Mouse (Mus musculus) forebrain, embryonic 11.5 days (tissue): ENCODE data around the gene Gm40193. TPM values are rescaled to one million over a fixed set of nuclear protein-coding genes. Genes with fewer than 3 reads are reported as not detected.
A peak's percentile ranks its signal among the peaks of the same experiment; 100 is the strongest.
"Not testable (repeated sequence)": the region's sequence is repeated elsewhere in the genome, so short reads cannot be mapped to it uniquely, and the experiment has no call there.

Source experiments
- ATAC-seq: fragments of 200-750 bp; cut with Nextera tagmentation; replicated peaks from 2 replicates; pipeline ENCODE4 v1.8.0; 2017; ENCODE audit warnings: moderate TSS enrichment; ENCODE audit not compliant: low FRiP score
- DNase-seq: peaks from one replicate; pipeline ENCODE4 v3.0.0-alpha.2; 2017; ENCODE audit warnings: low spot score
- H3K27ac ChIP-seq: fragments of 300-500 bp; sonication (generic); 2 replicates; pipeline ENCODE4 v1.5.1; 2014; ENCODE audit warnings: low read depth, low read length
- H3K27me3 ChIP-seq: fragments of 300-500 bp; sonication (generic); 2 replicates; pipeline ENCODE4 v1.6.1; 2014; ENCODE audit warnings: mild to moderate bottlenecking, low read length, mixed read lengths; ENCODE audit not compliant: control insufficient read depth, insufficient read depth
- H3K36me3 ChIP-seq: fragments of 300-500 bp; sonication (generic); 2 replicates; pipeline ENCODE4 v1.6.1; 2014; ENCODE audit warnings: mild to moderate bottlenecking, low read length, moderate library complexity, mixed read lengths; ENCODE audit not compliant: control insufficient read depth, insufficient read depth
- H3K4me1 ChIP-seq: fragments of 300-500 bp; sonication (generic); replicated peaks from 2 replicates; pipeline ENCODE4 v1.6.1; 2014; ENCODE audit warnings: low read length, mixed read lengths; ENCODE audit not compliant: control insufficient read depth, insufficient read depth
- H3K4me2 ChIP-seq: fragments of 300-500 bp; sonication (generic); 2 replicates; pipeline ENCODE4 v1.6.1; 2014; ENCODE audit warnings: low read depth, mild to moderate bottlenecking, low read length, moderate library complexity, mixed read lengths; ENCODE audit not compliant: severe bottlenecking
- H3K4me3 ChIP-seq: fragments of 300-500 bp; sonication (generic); 2 replicates; pipeline ENCODE4 v1.5.1; 2014; ENCODE audit warnings: low read depth, low read length
- H3K9ac ChIP-seq: fragments of 300-500 bp; sonication (generic); 2 replicates; pipeline ENCODE4 v1.6.1; 2014; ENCODE audit warnings: low read length
- H3K9me3 ChIP-seq: fragments of 300-500 bp; sonication (generic); 2 replicates; pipeline ENCODE4 v1.6.1; 2016; ENCODE audit warnings: low read length, mixed read lengths; ENCODE audit not compliant: control insufficient read depth
- WGBS: fragments of 180-500 bp; shearing (Covaris S2); extraction: QIAGEN DNeasy Blood & Tissue Kit; methylation state at CpG from one replicate; pipeline ENCODE4 v1.1.7; 2014; 5-methylcytosine and 5-hydroxymethylcytosine counted together
- polyA plus RNA-seq: library from polyadenylated mRNA; unstranded; fragments of >200 nt; fragmentation: Nextera tagmentation; extraction: Ambion mirVana; gene quantifications from 2 replicates; pipeline ENCODE4 v1.2.1, GENCODE M21; 2014

Gene Gm40193
- polyA plus RNA-seq, 1 experiment from 2014 or later = not detected

DNA sequence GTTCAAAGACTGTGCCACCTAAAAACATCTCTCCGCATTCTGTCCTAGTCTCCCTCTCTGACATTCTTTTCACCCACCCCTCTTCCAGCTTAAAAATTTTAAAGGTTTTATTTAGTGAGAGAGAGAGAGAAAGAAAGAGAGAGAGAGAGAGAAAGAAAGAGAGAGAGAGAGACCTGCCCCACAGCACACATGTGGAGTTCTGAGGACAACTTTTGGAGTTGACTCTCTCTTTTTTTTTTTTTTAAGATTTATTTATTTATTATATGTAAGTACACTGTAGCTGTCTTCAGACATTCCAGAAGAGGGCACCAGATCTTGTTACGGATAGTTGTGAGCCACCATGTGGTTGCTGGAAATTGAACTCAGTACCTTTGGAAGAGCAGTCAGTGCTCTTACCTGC lies 1.7 kb downstream of the Gm40193 start:
- ATAC-seq, H3K4me1 ChIP-seq, H3K27ac ChIP-seq, H3K4me2 ChIP-seq, H3K9ac ChIP-seq, H3K27me3 ChIP-seq, H3K4me3 ChIP-seq, H3K36me3 ChIP-seq, DNase-seq, H3K9me3 ChIP-seq: not testable (repeated sequence)
- WGBS = 73% methylated on average over 2 of the region's 2 CpGs

DNA sequence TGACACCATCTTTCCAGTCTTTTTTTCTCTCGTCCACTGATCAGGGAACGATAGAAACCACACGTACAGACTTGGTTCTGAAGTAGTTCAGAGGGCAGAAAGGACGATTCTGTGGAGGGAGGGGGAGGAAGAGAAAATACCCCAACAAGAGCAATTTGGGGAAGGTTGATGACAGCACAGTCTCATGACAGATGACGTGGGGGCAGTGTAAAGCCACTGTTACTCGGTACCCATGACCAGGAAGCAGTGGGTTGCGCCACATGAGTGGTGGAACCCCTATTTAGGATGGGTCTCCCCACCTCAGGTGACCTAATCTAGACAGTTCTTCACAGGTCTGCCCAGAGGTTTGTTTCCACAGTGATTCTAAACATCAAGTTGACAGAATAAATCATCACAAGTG lies 4.1 kb downstream of the Gm40193 start:
- peaks cover 10% of the 10 kb centered on the region; the same call in 1 of the 2 replicates for H3K36me3 ChIP-seq
- H3K4me3 ChIP-seq = no peak overlapping the region
- H3K9me3 ChIP-seq = no peaks in the 10 kb centered on the region
- no peak for ATAC-seq
- H3K27me3 ChIP-seq = no peaks in the 10 kb centered on the region
- WGBS = 91% methylated on average over 7 of the region's 7 CpGs
- no peak overlapping the region for H3K9ac ChIP-seq
- H3K4me1 ChIP-seq = peaks cover 7% of the 10 kb centered on the region; the same call in 1 of the 2 replicates
- no peak overlapping the region for H3K27ac ChIP-seq
- H3K4me2 ChIP-seq = no peak overlapping the region
- DNase-seq = no peak

DNA sequence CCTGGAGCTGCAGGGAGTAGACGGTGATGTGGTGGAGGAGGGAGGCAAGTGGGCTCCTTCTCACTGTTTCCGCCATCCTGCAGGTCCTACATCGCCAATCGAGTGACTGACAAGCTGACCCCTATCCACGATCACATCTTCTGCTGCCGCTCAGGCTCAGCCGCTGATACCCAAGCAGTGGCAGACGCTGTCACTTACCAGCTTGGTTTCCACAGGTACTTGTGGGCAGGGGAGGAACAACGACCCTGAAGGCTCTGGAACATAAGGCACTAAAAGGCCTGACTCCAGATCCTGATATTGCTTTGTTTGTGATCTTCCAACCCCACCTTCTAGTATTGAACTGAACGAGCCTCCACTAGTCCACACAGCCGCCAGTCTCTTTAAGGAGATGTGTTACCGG lies 6.5 kb downstream of the Gm40193 start:
- 91% methylated on average over 12 of the region's 12 CpGs for WGBS
- no peak for ATAC-seq

DNA sequence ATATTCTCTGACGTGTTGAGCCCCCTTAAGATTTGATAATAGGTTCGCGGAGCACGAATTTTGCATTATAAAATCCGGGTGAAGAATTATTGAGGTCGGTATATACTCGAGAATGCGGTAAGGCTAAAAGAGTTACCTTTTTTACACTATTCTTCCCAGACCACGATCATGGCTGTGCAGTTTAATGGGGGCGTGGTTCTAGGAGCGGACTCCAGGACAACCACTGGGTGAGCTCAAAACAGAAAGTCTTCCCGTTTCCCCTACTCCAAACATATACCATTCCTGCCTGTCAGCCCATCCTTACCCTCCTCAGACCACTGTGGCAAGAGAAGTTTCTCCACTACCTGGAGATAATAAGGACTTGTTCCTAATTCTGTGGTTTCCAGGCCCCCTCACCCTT lies 7.0 kb downstream of the Gm40193 start:
- DNase-seq = no peak
- 1% methylated on average over 12 of the region's 12 CpGs for WGBS

More for the DNA sequence above, 6.5 kb downstream of the Gm40193 start:
- Histone ChIP-seq H3K36me3 (peaks cover 10% of the 10 kb centered on the region; the same call in 1 of the 2 replicates), H3K9ac (peak overlapping the region; percentile 74), H3K27me3 (no peaks in the 10 kb centered on the region), H3K27ac (no peak overlapping the region), H3K4me2 (peak overlapping the region; percentile 80), H3K4me3 (peak overlapping the region; percentile 77), H3K4me1 (peaks cover 7% of the 10 kb centered on the region; the same call in 1 of the 2 replicates), H3K9me3 (no peaks in the 10 kb centered on the region)
- DNase-seq = no peak

DNA sequence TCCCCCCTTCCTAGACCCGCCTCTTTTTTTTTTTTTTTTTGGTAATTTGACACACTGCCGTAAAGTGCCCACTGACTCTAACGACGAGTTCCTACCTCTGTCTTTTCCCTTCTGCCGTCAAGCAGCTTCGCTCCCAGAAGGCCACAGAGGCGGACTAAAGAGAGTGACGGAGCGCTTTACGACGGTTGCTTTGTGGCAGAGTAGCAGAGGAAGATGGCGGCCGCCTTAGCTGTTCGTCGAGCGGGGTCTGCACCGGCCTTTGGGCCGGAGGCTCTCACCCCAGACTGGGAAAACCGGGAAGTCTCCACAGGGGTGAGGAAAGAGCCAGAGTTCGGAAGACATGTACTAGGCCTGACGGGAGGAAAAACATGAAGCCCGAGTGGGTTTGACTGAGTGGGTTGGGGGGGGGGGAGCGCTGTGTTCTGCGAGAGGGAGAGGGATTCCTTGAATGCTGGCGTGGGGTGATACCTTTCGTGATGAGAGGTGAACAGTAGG lies 7.5 kb downstream of the Gm40193 start, which contains the start of gene Psmb6:
Psmb6 (plus strand) TSS at position 184 of the 495 bp plus-strand sequence.
- peak within 1 kb of the TSS; percentile 80 for H3K4me2 ChIP-seq
- peak within 1 kb of the TSS; percentile 77 for H3K4me3 ChIP-seq
- under 1% methylated on average over 25 of the region's 26 CpGs for WGBS
- H3K9me3 ChIP-seq = no peaks in the 10 kb centered on the region
- peaks cover 2% of the 10 kb centered on the region; the same call in 1 of the 2 replicates for H3K27me3 ChIP-seq
- peaks cover 10% of the 10 kb centered on the region; the same call in 1 of the 2 replicates for H3K36me3 ChIP-seq
- ATAC-seq (peak; percentile 92), DNase-seq (peak; percentile 92)
- no peak within 1 kb of the TSS; the same call in 1 of the 2 replicates for H3K27ac ChIP-seq
- H3K4me1 ChIP-seq = peaks cover 9% of the 10 kb centered on the region; the same call in 1 of the 2 replicates
- peak within 1 kb of the TSS; percentile 74 for H3K9ac ChIP-seq

More for the DNA sequence above, 7.0 kb downstream of the Gm40193 start:
- no peak overlapping the region for H3K27ac ChIP-seq
- peak; percentile 52 for ATAC-seq
- no peaks in the 10 kb centered on the region for H3K9me3 ChIP-seq
- peaks cover 10% of the 10 kb centered on the region; the same call in 1 of the 2 replicates for H3K36me3 ChIP-seq
- H3K4me3 ChIP-seq = peak overlapping the region; percentile 77
- no peaks in the 10 kb centered on the region for H3K27me3 ChIP-seq
- H3K4me2 ChIP-seq = peak overlapping the region; percentile 80
- peak overlapping the region; percentile 74 for H3K9ac ChIP-seq
- peaks cover 7% of the 10 kb centered on the region; the same call in 1 of the 2 replicates for H3K4me1 ChIP-seq

- H3K36me3 ChIP-seq = peaks cover 10% of the 10 kb centered on the region; the same call in 1 of the 2 replicates
- H3K4me1 ChIP-seq = peaks cover 12% of the 10 kb centered on the region; the same call in 1 of the 2 replicates
- no peak for DNase-seq
- peaks cover 2% of the 10 kb centered on the region for H3K27me3 ChIP-seq
- no peaks in the 10 kb centered on the region for H3K9me3 ChIP-seq
- no peak overlapping the region for H3K27ac ChIP-seq
- H3K9ac ChIP-seq = peak overlapping the region; percentile 35; the same call in 1 of the 2 replicates
- WGBS = 7% methylated on average over 8 of the region's 8 CpGs
- ATAC-seq = no peak; the same call in 1 of the 2 replicates
- peak overlapping the region; percentile 37 for H3K4me2 ChIP-seq
- peak overlapping the region; percentile 77 for H3K4me3 ChIP-seq
These were observed 8.0 kb downstream of the Gm40193 start for GRCm38 (mm10) chr11:70524782-70525181.

DNA sequence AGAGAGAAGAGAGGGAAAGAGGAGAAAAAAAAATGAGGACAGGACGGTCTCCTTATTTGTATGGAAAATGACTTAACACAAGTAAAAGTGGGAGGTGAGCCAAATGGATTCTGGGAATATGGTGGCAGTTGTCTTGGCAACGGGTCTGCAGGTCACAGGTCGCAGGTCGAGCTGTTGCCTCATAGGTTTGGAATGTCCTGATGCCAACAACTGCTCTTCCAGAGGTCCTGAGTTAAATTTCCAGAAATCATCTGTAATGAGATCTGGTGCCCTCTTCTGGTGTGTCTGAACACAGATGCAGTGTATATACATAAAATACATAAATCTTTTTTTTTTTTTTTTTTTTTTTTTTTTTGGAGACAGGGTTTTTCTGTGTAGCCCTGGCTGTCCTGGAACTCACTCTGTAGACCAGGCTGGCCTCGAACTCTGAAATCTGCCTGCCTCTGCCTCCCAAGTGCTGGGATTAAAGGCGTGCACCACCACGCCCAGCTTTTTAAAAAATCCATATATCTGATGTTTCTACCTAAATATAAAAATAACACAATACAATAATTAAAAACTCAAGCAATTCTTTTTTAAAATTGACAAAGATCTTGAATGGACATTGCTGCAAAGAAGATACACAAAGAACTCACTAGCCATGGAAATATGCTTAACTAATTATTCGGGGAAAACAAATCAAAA lies 9.3 kb downstream of the Gm40193 start:
- not testable (repeated sequence) for H3K4me2 ChIP-seq, DNase-seq, H3K4me3 ChIP-seq, H3K36me3 ChIP-seq, H3K27me3 ChIP-seq, H3K27ac ChIP-seq, H3K9ac ChIP-seq, ATAC-seq, H3K9me3 ChIP-seq
- peaks cover 12% of the 10 kb centered on the region; the same call in 1 of the 2 replicates for H3K4me1 ChIP-seq
- 95% methylated on average over 8 of the region's 8 CpGs for WGBS

GRCm38 (mm10) chr11:70520178-70520769 lies 12.5 kb downstream of the Gm40193 start:
- peak overlapping the region; percentile 59 for H3K9ac ChIP-seq
- ATAC-seq = no peak
- peaks cover 2% of the 10 kb centered on the region for H3K27me3 ChIP-seq
- H3K9me3 ChIP-seq = no peaks in the 10 kb centered on the region
- peak overlapping the region; percentile 11; the same call in 1 of the 2 replicates for H3K4me3 ChIP-seq
- H3K27ac ChIP-seq = 0 out of 2 replicates have a peak overlapping the region, but pooled peaks have one; percentile 3
- peak; percentile 76 for DNase-seq
- WGBS = 11% methylated on average over 41 of the region's 41 CpGs
- H3K36me3 ChIP-seq = no peaks in the 10 kb centered on the region
- peak overlapping the region; percentile 50 for H3K4me2 ChIP-seq
- 0 out of 2 replicates have a peak, but pooled peaks cover 5% of the 10 kb centered on the region for H3K4me1 ChIP-seq
